Mouse (Mus musculus) olfactory bulb, adult 2 months (tissue): ENCODE measurements at regions not wholly inside any gene's neighbourhood (a gene's known extent, or its start where the extent isn't known, plus 50 kb on each side); places are given as distances from the start of the nearest gene placed in this dataset.

ENCODE experiments used
- CTCF ChIP-seq: fragments of 200-500 bp; IDR thresholded peaks from 2 replicates; pipeline ENCODE4 v1.5.1; 2012; ENCODE audit warnings: low read depth, mild to moderate bottlenecking, low read length, moderate library complexity; ENCODE audit not compliant: insufficient read depth
- POLR2A ChIP-seq: fragments of 200-500 bp; IDR thresholded peaks from 2 replicates; pipeline ENCODE4 v1.6.1; 2012; ENCODE audit warnings: mild to moderate bottlenecking, low read depth, low read length, moderate library complexity; ENCODE audit not compliant: insufficient read depth

DNA sequence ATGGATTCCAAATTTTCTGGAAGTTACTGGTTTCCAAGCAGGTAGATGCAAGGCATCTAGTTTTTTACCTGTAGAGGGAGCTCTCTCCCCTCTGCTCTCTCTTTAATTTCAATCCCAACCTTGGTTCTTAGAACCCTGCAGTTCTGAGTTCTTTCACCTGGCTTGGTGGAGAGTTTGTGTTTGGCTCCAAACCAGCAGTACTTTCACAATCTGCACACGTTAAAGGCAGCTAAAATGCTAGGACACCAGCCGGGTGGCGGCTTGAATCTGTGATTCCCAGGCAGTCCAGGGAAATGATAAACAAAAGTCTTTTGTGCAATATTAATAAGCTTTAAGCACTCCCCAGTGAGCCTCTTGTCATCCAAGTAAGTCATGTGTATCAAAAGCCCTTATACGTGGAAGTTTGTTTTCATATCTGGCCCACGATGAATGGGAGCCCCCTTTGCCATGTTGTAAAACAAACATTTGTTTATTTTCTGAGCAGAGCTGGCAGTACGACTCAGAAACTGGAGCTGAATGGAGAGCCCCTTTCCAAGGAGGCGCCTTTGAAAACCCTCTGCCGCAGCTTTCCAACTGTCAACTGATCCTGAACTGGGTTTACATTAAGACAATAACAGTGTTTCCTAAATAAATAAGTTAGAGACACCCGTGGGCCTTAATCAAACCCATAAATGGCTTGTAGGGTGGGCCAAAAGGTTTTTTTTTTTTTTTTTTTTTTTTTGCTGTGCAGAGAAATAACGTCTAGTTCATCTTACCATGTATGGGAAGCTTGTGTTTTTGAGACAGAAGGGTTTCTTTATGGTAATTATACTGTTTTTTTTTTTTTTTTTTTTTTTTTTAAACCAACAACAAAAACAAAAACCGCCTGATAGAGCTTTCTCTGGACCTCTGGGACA is 202.9 kb downstream of the C1d start:
- TF ChIP-seq CTCF (no peak), POLR2A (no peak)
